Comparison of ENCODE assay signal across 1 mouse cellular context in genomic region chr13:14018283-14018682, GRCm38 (mm10).
TF ChIP-seq lines count a peak whose summit lies in the region.

No protein-coding gene starts in this region.

TF ChIP-seq in MEL, 35 proteins besides CTCF, POLR2A, EP300 and RAD21 (continued from another document):
- TF ChIP-seq GABPA (IDR thresholded peaks at IDR 0.05; ENCODE audit: low read depth, low read length) (no peak), MYB (IDR thresholded peaks at IDR 0.05; ENCODE audit: low read depth, low read length) (peak; percentile 56)
